Mouse (Mus musculus) kidney, postnatal 25 days (tissue): ENCODE results near the gene Rassf5.

Experiments
- DNase-seq, 2 experiments: peaks; one replicate each; pipeline ENCODE4 v3.0.0; 2021; ENCODE audit warnings: mixed read lengths in 2 of 2

Gene Rassf5

GRCm38 (mm10) chr1:131245089-131245856 lies at the start of gene Rassf5:
Gene Rassf5, minus strand, starts transcription at chr1:131245258.
- DNase-seq = peak; percentile 75 to 88

GRCm38 (mm10) chr1:131293922-131294250 lies 48.8 kb upstream of the Rassf5 start:
- no peak for DNase-seq

GRCm38 (mm10) chr1:131293221-131293921 lies 48.3 kb upstream of the Rassf5 start:
- peak in 1 of 2 experiments; percentile 8 for DNase-seq

GRCm38 (mm10) chr1:131290648-131291047 lies 45.6 kb upstream of the Rassf5 start:
- DNase-seq = peak; percentile 69 to 87

- no peak for DNase-seq
Observed at GRCm38 (mm10) chr1:131288938-131289337, 43.9 kb upstream of the Rassf5 start.

GRCm38 (mm10) chr1:131287267-131287666 lies 42.2 kb upstream of the Rassf5 start:
- no peak for DNase-seq

GRCm38 (mm10) chr1:131286803-131287202 lies 41.7 kb upstream of the Rassf5 start:
- no peak for DNase-seq

- DNase-seq = no peak
Observed at GRCm38 (mm10) chr1:131284616-131285015, 39.6 kb upstream of the Rassf5 start.

- no peak for DNase-seq
Observed at GRCm38 (mm10) chr1:131284167-131284566, 39.1 kb upstream of the Rassf5 start.

GRCm38 (mm10) chr1:131281731-131282130 lies 36.7 kb upstream of the Rassf5 start:
- DNase-seq = no peak

GRCm38 (mm10) chr1:131280280-131280679 lies 35.2 kb upstream of the Rassf5 start:
- DNase-seq = no peak

- no peak for DNase-seq
Observed at GRCm38 (mm10) chr1:131279456-131279776, 34.4 kb upstream of the Rassf5 start, which contains the start of gene Ikbke. Gene Ikbke, minus strand, starts transcription at chr1:131279606.

- no peak for DNase-seq
Observed at GRCm38 (mm10) chr1:131278606-131279455, 33.8 kb upstream of the Rassf5 start.

- DNase-seq = peak; percentile 64 to 71
Observed at GRCm38 (mm10) chr1:131276831-131277230, 31.8 kb upstream of the Rassf5 start.

- DNase-seq = no peak
Observed at GRCm38 (mm10) chr1:131275577-131275976, 30.5 kb upstream of the Rassf5 start.

GRCm38 (mm10) chr1:131274725-131275539 lies 29.9 kb upstream of the Rassf5 start:
- peak; percentile 67 to 84 for DNase-seq

GRCm38 (mm10) chr1:131269797-131270578 lies 24.9 kb upstream of the Rassf5 start:
- peak; percentile 67 to 81 for DNase-seq

GRCm38 (mm10) chr1:131268776-131269175 lies 23.7 kb upstream of the Rassf5 start:
- no peak for DNase-seq

- no peak for DNase-seq
Observed at GRCm38 (mm10) chr1:131263905-131264304, 18.8 kb upstream of the Rassf5 start.

- DNase-seq = peak; percentile 68 to 81
Observed at GRCm38 (mm10) chr1:131260309-131260656, 15.2 kb upstream of the Rassf5 start.

GRCm38 (mm10) chr1:131259632-131260308 lies 14.7 kb upstream of the Rassf5 start:
- DNase-seq = no peak
